Mouse (Mus musculus) right cerebral cortex, postnatal 10 days (tissue): ENCODE measurements around the gene 1600014C10Rik.

Source experiments
- DNase-seq, 2 experiments: peaks; one replicate each; pipeline ENCODE4 v3.0.0; 2021; ENCODE audit warnings: low spot score in 2 of 2

The 1600014C10Rik gene

GRCm38 (mm10) chr7:38183709-38184417, 846 bp downstream of the 1600014C10Rik start:
- DNase-seq, result peak; percentile 91

DNA sequence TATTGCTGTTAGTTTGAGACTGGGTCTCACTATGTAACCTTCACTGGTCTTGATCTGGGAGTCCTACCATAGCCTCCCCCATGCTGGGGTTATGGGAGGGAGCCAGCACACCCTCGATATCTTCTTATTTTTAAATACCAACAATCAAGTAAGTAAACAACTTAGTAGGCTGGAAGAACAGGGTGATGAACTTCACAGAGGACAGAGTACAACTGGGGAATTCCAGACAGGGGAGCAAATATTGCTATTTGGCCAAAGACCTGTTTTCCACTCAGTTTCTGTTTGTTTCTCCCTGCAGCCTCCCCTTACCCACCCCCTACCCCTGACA, 1.4 kb downstream of the 1600014C10Rik start:
- no peak for DNase-seq

DNA sequence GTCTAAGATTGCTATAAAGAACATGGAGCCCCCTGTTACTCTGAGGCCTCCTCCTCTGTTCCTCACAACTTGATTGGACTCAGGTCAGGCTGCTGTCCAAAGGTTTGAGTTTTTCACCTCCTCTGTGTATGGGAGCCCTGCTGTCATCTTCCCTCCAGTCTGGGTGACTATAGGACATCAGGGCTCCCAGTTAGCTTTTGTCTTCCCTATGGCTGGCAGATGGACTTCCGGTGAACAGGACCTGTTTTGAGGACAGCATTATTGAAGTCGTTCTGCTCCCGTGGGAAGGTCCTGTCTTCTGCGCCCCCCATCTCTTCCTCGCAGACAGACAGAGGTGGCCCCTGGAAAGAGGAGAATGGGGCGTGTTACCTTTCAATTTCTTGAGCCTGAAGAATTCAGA, 1.8 kb downstream of the 1600014C10Rik start:
- DNase-seq, result no peak

DNA sequence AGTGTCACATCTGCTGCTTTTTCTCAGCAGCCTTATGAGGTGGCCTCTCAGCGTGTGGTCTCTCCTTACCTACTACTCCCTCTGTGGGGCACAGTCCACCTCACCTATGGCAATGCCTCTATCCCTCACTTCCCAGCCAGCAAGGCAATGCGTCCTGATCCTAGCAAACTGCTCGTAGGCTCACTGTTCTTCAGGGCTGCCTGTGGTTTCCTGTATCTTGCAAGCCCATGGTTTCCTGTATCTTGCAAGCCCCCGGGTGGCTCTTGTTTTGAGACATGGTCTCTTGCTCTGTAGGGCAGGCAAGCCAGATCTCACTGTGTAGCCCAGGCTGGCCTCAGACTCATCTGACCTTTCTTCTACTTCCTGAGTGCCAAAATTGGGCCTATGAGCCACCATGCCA, 3.8 kb downstream of the 1600014C10Rik start:
- no peak for DNase-seq

DNA sequence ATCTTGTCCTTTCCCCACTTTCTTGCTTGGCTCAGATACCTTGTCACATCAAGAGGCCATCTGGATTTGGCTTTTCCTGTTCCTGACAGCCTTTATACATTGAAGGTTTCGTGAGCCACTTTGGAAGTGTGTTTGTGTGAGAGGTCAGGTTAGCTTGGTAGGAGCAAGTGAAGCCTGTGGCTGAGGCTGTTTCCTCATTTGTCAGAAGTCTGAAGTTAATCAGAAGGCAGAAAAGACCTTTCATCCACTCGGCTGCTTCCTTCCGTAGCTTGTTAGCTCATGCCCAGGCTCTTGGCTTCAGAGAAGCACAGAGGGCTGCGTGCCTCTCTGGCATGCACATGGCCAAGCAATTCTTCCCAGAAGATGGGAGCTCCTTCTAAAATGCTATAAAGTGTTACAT, 4.8 kb downstream of the 1600014C10Rik start:
- no peak for DNase-seq

DNA sequence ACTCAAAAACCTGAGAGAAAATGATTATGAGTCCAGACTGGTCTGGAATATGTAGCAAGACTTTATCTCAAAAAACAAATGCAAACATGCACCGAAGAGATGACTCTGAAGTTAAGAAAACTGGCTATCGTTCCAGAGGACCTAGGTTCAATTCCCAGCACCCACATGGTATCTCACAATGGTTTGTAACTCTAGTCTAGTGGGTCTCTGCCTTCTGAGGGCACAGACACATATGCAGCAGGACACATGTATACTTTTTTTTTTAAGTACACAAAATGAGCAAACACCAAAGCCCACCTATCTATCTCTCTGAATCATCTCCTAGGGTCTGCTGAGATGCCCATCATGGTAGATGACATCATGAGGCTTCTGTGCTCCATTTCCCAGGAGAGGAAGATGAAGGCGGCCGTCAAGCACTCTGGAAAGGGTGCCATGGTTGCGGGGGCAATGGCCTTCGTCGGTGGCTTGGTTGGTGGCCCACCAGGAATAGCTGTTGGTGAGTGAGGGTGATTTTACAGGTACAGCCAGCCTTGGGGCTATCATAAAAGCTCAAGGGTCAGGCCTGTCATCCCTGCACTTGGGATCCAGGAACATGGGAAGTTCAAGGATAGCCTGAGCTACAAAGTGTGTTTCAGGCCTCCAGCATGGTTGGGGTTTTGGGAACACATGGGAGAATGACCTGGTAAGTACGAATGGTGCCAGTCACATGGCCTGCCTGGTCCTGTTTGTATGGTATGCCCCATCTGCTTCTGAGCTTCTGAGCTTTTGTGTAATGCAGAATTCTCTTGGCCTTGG, 5.5 kb downstream of the 1600014C10Rik start:
- DNase-seq, result no peak

GRCm38 (mm10) chr7:38189136-38189982, 6.3 kb downstream of the 1600014C10Rik start:
- DNase-seq, result peak in 1 of 2 experiments; percentile 50

DNA sequence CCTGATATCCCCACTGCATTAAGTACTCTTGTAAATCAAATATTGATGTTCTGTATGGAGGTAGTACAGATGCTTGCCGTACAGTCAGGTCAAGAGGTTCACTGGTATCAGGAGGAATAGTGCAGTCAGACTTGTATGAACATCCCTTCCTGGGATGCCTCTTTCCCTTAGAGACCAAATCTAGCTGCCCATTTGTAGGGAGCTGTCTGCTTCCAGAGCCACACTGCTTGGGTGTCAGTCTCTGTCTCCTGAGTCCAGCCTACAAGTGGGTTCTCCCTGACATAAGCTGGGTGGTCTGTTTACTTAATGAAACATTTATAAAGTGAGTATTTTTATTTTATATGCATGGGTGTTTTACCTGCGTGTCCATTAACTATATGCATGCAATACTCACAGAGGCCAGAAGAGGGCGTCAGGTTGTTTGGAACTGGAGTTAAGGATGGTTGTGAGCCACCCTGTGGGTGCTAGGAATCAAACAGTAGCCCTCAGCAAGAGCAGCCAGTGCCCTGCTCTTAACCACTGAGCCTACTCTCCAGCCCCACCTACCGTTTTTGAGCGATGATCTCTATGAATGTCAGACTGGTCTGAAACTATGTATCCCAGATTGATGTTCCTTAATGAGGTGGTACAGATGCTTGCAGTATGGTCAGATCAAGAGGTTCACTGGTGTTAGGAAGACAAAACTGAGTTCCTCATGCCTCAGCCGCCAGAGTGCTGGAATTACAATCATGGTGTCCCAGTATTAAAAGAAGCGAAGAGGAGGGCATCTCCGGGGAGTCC, 7.2 kb downstream of the 1600014C10Rik start:
- no peak for DNase-seq

GRCm38 (mm10) chr7:38191146-38191545, 8.1 kb downstream of the 1600014C10Rik start:
- DNase-seq, result no peak

DNA sequence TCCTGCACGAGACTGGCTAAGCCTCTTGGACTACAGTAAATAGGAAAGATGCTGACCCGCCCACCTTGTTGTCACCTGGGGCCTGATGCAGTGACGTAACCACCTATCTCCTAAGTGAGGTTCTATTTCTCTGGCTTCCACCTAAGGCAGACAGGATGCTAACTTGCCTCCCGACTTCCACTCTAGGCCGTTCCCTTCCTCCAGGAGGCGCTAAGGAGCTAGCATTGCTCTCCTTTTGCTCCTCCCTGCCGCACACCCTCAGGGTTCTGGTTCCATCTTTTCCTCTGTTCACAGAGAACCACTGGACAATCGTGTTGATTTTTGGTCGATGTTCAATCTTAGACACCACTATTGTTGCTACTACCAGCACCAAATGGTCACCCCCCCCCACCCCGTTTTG, 8.6 kb downstream of the 1600014C10Rik start:
- no peak for DNase-seq

DNA sequence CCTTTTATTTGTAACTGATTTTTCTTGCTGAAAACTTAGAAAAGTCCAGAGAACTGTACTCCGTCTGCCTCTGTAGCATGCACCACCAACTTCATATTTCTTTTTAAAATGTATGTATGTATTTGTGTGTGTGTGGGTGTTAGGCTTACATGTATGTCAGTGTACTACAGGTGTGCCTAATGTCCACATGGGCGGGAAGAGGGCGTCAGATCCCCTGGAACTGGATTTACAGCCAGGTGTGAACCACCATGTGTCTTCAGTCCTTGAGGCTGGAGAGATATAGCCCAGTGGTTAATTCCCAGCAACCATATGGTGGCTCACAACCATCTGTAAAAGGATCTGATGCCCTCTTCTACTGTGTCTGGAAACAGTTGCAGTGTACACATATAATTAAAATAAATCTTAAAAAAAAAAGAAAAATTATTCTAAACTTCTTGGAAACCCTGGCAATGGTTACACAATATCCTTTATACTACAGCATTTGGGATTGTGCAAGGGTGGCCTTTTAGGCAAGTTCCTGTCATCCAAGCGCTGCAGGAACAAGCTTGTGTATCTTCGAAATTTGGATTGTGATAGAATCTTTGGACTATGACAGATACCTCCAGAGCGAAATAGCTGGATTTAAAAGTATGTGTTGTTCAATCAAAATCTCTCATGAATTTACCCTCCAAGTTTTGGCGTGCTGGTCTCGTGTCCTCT, 17.0 kb downstream of the 1600014C10Rik start:
- no peak for DNase-seq

DNA sequence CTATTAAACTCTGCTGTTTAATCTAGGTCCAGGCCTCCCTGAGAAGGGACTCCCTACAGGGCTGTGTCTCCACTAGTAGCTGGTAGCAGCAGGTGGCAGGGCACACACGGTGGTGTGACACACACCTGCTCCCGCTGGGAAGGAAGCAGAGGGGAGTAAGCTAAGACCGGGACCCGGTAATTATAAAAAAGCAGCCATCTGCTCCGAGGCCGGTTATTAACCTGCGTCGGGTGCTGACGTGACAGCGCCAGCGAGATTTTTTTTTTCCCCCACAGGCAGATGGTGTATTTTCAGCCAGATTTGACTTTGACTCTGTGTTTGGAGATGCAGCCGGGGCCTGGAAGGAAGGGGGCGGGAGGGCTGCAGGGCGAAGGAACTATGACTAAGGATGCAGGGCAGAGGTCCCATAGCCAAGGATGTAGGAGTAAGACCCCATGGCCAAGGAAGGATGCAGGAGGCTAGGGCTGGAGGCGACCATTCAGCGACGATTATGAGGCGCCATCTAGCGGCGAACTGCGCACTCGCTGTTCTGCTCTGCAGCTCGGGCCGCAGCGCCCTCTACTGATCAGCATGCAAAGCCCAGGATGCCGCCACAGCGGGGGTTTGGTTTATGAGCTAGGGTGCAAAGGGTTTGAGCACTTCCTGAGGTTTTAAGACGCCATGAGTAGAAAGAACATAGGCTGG, 17.7 kb downstream of the 1600014C10Rik start:
- DNase-seq, result peak; percentile 87 to 91

- no peak for DNase-seq
Observed at GRCm38 (mm10) chr7:38201290-38201658, 18.3 kb downstream of the 1600014C10Rik start.

DNA sequence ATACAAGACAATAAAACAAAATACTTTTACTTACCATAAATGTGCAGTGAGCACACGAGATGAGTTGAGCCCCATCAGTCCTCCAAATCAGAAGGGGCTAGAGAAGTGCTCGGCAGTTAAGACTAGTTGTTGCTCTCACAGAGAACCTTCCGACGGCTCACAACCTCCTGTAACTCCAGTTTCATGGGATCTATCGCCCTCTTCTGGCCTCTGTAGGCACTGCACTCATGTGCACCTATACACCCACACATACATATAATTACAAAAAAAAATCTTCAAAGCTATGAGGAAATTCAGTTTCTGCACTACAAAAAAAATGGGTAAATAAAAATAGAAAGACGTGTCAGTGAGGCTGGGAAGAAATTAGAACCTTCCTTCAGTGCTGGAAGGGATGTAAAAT, 21.3 kb downstream of the 1600014C10Rik start:
- DNase-seq, result no peak

- DNase-seq, result no peak
Observed at GRCm38 (mm10) chr7:38205801-38206200, 22.8 kb downstream of the 1600014C10Rik start.

DNA sequence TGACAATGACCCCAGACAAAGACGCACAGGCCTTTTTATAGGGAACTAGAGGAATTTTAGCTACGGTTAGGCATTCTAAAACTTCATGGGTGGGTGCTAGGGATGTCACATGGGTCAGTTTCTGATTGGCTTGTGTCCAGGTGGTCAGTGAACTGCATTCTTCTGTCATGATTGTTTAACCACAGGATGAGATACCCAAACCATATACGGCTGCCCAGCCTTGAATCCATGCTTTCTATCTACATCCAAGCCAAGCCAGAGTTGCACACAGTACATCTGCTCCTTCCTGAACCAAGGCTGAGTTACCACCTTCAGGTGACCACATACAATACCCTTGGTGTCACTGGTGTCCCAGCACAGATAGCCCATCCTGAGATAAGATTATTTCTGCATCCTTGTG, 23.5 kb downstream of the 1600014C10Rik start:
- no peak for DNase-seq

- no peak for DNase-seq
Observed at GRCm38 (mm10) chr7:38208969-38209368, 26.0 kb downstream of the 1600014C10Rik start.

DNA sequence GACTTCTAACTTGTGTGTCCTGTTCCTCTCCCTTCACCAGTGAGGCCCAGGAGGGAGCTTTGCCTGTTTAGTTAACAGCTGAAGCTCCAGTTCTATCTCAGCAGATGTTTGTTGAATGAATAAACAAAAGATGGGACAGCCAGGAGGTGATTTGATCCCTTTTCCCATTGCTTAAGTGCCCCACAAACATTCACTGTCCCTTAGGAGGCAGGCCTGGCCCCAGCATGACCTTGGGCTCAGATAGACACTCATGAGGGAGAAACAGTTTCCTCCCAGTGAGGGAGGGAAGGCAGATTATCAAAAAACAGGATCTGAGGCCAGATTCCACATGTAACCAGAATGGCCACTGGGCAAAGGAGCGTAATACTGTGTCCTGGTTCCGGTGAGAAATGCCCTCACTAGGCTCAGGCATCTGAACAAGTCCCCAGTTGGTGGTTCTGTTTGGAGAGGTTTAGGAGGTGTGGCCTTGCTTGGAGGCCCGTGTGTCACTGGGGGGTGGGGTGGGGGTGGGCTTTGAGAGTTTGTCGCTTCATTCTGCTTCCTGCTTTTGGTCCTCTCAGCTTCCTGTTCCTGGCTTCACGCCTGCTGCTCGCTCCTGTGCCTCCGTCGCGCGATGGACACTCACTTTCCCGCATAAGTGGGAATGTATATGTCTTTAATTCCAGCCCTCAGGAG, 26.6 kb downstream of the 1600014C10Rik start:
- no peak for DNase-seq

GRCm38 (mm10) chr7:38212651-38213062, 29.6 kb downstream of the 1600014C10Rik start:
- no peak for DNase-seq
